Mouse (Mus musculus): ENCODE results near the gene Mccc1.
A peak's percentile ranks its signal among the peaks of the same experiment; 100 is the strongest.

Gene Mccc1

GRCm38 (mm10) chr3:35964928-35965327, 35.5 kb downstream of the Mccc1 start:
- DNase-seq (ENCODE audit: low read depth): no peak

GRCm38 (mm10) chr3:35963921-35964320, 36.6 kb downstream of the Mccc1 start:
- no peak for DNase-seq (ENCODE audit: low read depth)

- no peak for DNase-seq (ENCODE audit: low read depth)
Measured at GRCm38 (mm10) chr3:35963401-35963800, 37.1 kb downstream of the Mccc1 start.

- DNase-seq (ENCODE audit: low read depth): no peak
Measured at GRCm38 (mm10) chr3:35962967-35963366, 37.5 kb downstream of the Mccc1 start.

- DNase-seq (ENCODE audit: low read depth): no peak
Measured at GRCm38 (mm10) chr3:35957230-35957629, 43.2 kb downstream of the Mccc1 start.

GRCm38 (mm10) chr3:35954901-35955575, 45.4 kb downstream of the Mccc1 start:
- no peak for DNase-seq (ENCODE audit: low read depth)

- no peak for DNase-seq (ENCODE audit: low read depth)
Measured at GRCm38 (mm10) chr3:35953816-35954215, 46.7 kb downstream of the Mccc1 start.

GRCm38 (mm10) chr3:35953184-35953583, 47.3 kb downstream of the Mccc1 start:
- DNase-seq (ENCODE audit: low read depth): no peak

- no peak for DNase-seq (ENCODE audit: low read depth)
Measured at GRCm38 (mm10) chr3:35948197-35948596, 52.3 kb downstream of the Mccc1 start.

GRCm38 (mm10) chr3:35940520-35941135, 59.9 kb downstream of the Mccc1 start:
- DNase-seq (ENCODE audit: low read depth): no peak

GRCm38 (mm10) chr3:35940047-35940446, 60.4 kb downstream of the Mccc1 start:
- no peak for DNase-seq (ENCODE audit: low read depth)

GRCm38 (mm10) chr3:35937345-35937744, 63.1 kb downstream of the Mccc1 start, which contains the start of gene Dcun1d1:
Gene Dcun1d1, minus strand, starts transcription at chr3:35937445.
- no peak for DNase-seq (ENCODE audit: low read depth)

GRCm38 (mm10) chr3:35933405-35933777, 67.1 kb downstream of the Mccc1 start:
- peak; percentile 64 for DNase-seq (ENCODE audit: low read depth)

GRCm38 (mm10) chr3:35932735-35933404, 67.6 kb downstream of the Mccc1 start:
- peak; percentile 90 for DNase-seq (ENCODE audit: low read depth)

GRCm38 (mm10) chr3:35931896-35932727, 68.4 kb downstream of the Mccc1 start:
- DNase-seq (ENCODE audit: low read depth): peak; percentile 71

- DNase-seq (ENCODE audit: low read depth): peak; percentile 14
Measured at GRCm38 (mm10) chr3:35931359-35931758, 69.1 kb downstream of the Mccc1 start.

GRCm38 (mm10) chr3:35929831-35930230, 70.6 kb downstream of the Mccc1 start:
- DNase-seq (ENCODE audit: low read depth): no peak

GRCm38 (mm10) chr3:35929406-35929805, 71.1 kb downstream of the Mccc1 start:
- DNase-seq (ENCODE audit: low read depth): no peak

GRCm38 (mm10) chr3:35925852-35926251, 74.6 kb downstream of the Mccc1 start:
- DNase-seq (ENCODE audit: low read depth): no peak

GRCm38 (mm10) chr3:35924007-35924406, 76.5 kb downstream of the Mccc1 start:
- DNase-seq (ENCODE audit: low read depth): no peak

GRCm38 (mm10) chr3:35923495-35923894, 77.0 kb downstream of the Mccc1 start:
- no peak for DNase-seq (ENCODE audit: low read depth)

GRCm38 (mm10) chr3:35922522-35922921, 78.0 kb downstream of the Mccc1 start:
- no peak for DNase-seq (ENCODE audit: low read depth)

Data from NIH3T3 (cell line).